Mouse (Mus musculus) granulocyte monocyte progenitor cell, adult 5-6 weeks (primary cell): ENCODE measurements around the gene Gabrb3. TPM values are rescaled to one million over a fixed set of nuclear protein-coding genes. Genes with fewer than 3 reads are reported as not detected.

ENCODE experiments used
- ATAC-seq: replicated peaks from 2 replicates; pipeline ENCODE4 v1.8.0; 2016; ENCODE audit warnings: mild to moderate bottlenecking, moderate TSS enrichment, inconsistent platforms; ENCODE audit not compliant: poor library complexity, severe bottlenecking
- total RNA-seq, 2 experiments: library from RNA; stranded (forward) in 1 of 2; stranded (reverse) in 1 of 2; fragments of 200-712, 200-1000 nt in 1 of 2; fragments of >200 nt in 1 of 2; fragmentation: Nextera tagmentation in 1 of 2; gene quantifications; 2 replicates each; pipeline ENCODE4 v1.2.3; 2014 to 2017

Gabrb3 gene
- total RNA-seq (2014; fragmentation: Nextera tagmentation) (not detected in 2 replicates), total RNA-seq (2017) (0.21 TPM in 1 of 2 replicates, not detected in the other)

- no peak for ATAC-seq
These were observed at the start of gene Gabrb3 for GRCm38 (mm10) chr7:57419392-57419791. Gene Gabrb3 (plus strand): TSS chr7:57419692.

GRCm38 (mm10) chr7:57384112-57384511 lies 35.4 kb upstream of the Gabrb3 start:
- no peak for ATAC-seq

- no peak for ATAC-seq
These were observed 32.8 kb upstream of the Gabrb3 start, which contains the start of gene Gabrg3 for GRCm38 (mm10) chr7:57386517-57387340. Gene Gabrg3 (minus strand): TSS chr7:57387188.

- no peak for ATAC-seq
These were observed 32.2 kb upstream of the Gabrb3 start for GRCm38 (mm10) chr7:57387341-57387654.

GRCm38 (mm10) chr7:57390046-57390445 lies 29.4 kb upstream of the Gabrb3 start:
- no peak for ATAC-seq

GRCm38 (mm10) chr7:57393551-57393950 lies 25.9 kb upstream of the Gabrb3 start:
- no peak for ATAC-seq

- ATAC-seq: no peak
These were observed 8.3 kb upstream of the Gabrb3 start for GRCm38 (mm10) chr7:57411163-57411562.

- ATAC-seq: no peak
These were observed 6.6 kb upstream of the Gabrb3 start for GRCm38 (mm10) chr7:57412896-57413295.

GRCm38 (mm10) chr7:57421044-57421443 lies 1.6 kb downstream of the Gabrb3 start:
- ATAC-seq: no peak

GRCm38 (mm10) chr7:57422675-57423074 lies 3.2 kb downstream of the Gabrb3 start:
- ATAC-seq: no peak

- no peak for ATAC-seq
These were observed 28.7 kb downstream of the Gabrb3 start for GRCm38 (mm10) chr7:57448239-57448638.

- ATAC-seq: no peak
These were observed 40.9 kb downstream of the Gabrb3 start for GRCm38 (mm10) chr7:57460354-57460753.

GRCm38 (mm10) chr7:57471316-57471715 lies 51.8 kb downstream of the Gabrb3 start:
- no peak for ATAC-seq

- ATAC-seq: no peak
These were observed 54.5 kb downstream of the Gabrb3 start for GRCm38 (mm10) chr7:57473811-57474525.

- no peak for ATAC-seq
These were observed 63.4 kb downstream of the Gabrb3 start for GRCm38 (mm10) chr7:57482896-57483295.

GRCm38 (mm10) chr7:57486907-57487306 lies 67.4 kb downstream of the Gabrb3 start:
- ATAC-seq: no peak

GRCm38 (mm10) chr7:57491795-57492194 lies 72.3 kb downstream of the Gabrb3 start:
- ATAC-seq: no peak

- no peak for ATAC-seq
These were observed 83.3 kb downstream of the Gabrb3 start for GRCm38 (mm10) chr7:57502809-57503208.

- ATAC-seq: no peak
These were observed 89.6 kb downstream of the Gabrb3 start for GRCm38 (mm10) chr7:57508860-57509632.

- ATAC-seq: peak; percentile 17
These were observed 90.2 kb downstream of the Gabrb3 start, which contains the start of gene Gabra5 for GRCm38 (mm10) chr7:57509681-57510141. Gene Gabra5 (minus strand): TSS chr7:57510059.

GRCm38 (mm10) chr7:57512955-57513354 lies 93.5 kb downstream of the Gabrb3 start:
- ATAC-seq: no peak
